9 mouse cellular contexts compared by ENCODE assay signal in the genomic region with DNA sequence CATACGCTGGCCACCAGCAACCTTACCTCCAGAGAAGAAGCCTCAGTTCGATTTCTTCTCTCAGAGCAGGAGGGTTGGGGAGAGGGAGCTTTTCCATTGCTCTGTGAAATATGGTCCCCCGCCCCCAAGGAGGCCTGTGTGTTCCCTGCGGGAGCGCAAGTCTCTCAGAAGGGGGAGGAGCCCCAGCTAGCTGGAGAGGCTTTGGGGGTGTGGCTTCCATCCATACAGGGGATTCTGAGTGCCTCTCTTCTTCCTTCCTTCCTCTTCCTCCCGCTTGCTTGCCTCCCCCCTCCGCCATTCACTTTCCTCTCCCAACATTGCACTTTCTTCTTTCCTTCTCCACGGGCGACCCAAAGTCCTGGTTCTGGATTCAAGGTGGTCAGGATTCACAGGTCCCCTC.
A peak's percentile ranks its signal among the peaks of the same experiment; 100 is the strongest.
DNase-seq lines count a peak whose midpoint lies in the region; ATAC-seq and TF ChIP-seq lines count a peak whose summit lies in the region.
"Had no signal": no experiment of that assay in that cellular context is flagged by ENCODE, and none has a peak within 500 bp of the region (broad histone marks: within the 10 kb centered on the region; RNA-seq: fewer than 3 reads in every experiment).

No protein-coding gene starts in this region.

- intact Hi-C loops in heart, postnatal 36 days (cut with DNase I), result loop anchor here (10.0 kb wide), 1 partner anchor 481 kb away; the partner anchor contains the start of gene Ctdsp1

- no peak overlapping the region for H3K9ac ChIP-seq in liver, embryonic 11.5 days (ENCODE audit: low read depth, low read length)
- no peak overlapping the region for H3K9ac ChIP-seq in embryonic facial prominence, embryonic 11.5 days (replicated peaks; ENCODE audit: low read length)
- H3K9ac ChIP-seq in lung, postnatal 0 days (replicated peaks; ENCODE audit: low read depth), result no peak overlapping the region

- 24% methylated on average over 9 of the region's 9 CpGs for WGBS in liver, embryonic 11.5 days
- 35% methylated on average over 8 of the region's 9 CpGs for WGBS in embryonic facial prominence, embryonic 11.5 days
- WGBS in lung, postnatal 0 days, result 23% methylated on average over 6 of the region's 9 CpGs

- H3K4me1 ChIP-seq in liver, embryonic 11.5 days (replicated peaks; ENCODE audit: control insufficient read depth, insufficient read depth, low read length), result no peaks in the 10 kb centered on the region
- no peaks in the 10 kb centered on the region for H3K4me1 ChIP-seq in embryonic facial prominence, embryonic 11.5 days (ENCODE audit: control insufficient read depth, insufficient read depth, low read length)
- no peaks in the 10 kb centered on the region for H3K4me1 ChIP-seq in lung, postnatal 0 days (ENCODE audit: insufficient read depth, low read depth, low read length)

- H3K4me3 ChIP-seq in liver, embryonic 11.5 days (ENCODE audit: low read depth, low read length), result no peak overlapping the region
- H3K4me3 ChIP-seq in embryonic facial prominence, embryonic 11.5 days (ENCODE audit: low read depth, low read length), result no peak overlapping the region
- no peak overlapping the region for H3K4me3 ChIP-seq in lung, postnatal 0 days (ENCODE audit: low read depth, low read length)

- DNase-seq in liver, result peak; percentile 34
- DNase-seq in liver, embryonic 11.5 days (ENCODE audit: low spot score), result no peak
- peak; percentile 41 for DNase-seq in embryonic facial prominence, embryonic 11.5 days (ENCODE audit: low spot score)
- DNase-seq in heart, postnatal 36 days, result peak; percentile 17 to 32
- DNase-seq in lung, postnatal 0 days (ENCODE audit: low spot score), result no peak
- DNase-seq in spleen, adult 12 weeks (ENCODE audit: low spot score), result no peak
- no peak for DNase-seq in ovary, postnatal 14 days (ENCODE audit: low spot score)
- DNase-seq in ovary, postnatal 10 days (ENCODE audit: low spot score), result no peak

- no peaks in the 10 kb centered on the region for H3K27me3 ChIP-seq in liver, embryonic 11.5 days (replicated peaks; ENCODE audit: control insufficient read depth, insufficient read depth, low read length)
- no peaks in the 10 kb centered on the region for H3K27me3 ChIP-seq in embryonic facial prominence, embryonic 11.5 days (ENCODE audit: control insufficient read depth, insufficient read depth, low read length)
- no peaks in the 10 kb centered on the region for H3K27me3 ChIP-seq in lung, postnatal 0 days (replicated peaks; ENCODE audit: insufficient read depth, low read length)
- H3K27me3 ChIP-seq: Patski had no signal

- no peak overlapping the region for H3K4me2 ChIP-seq in liver, embryonic 11.5 days
- no peak overlapping the region for H3K4me2 ChIP-seq in embryonic facial prominence, embryonic 11.5 days (ENCODE audit: low read depth, low read length)
- H3K4me2 ChIP-seq in lung, postnatal 0 days (replicated peaks; ENCODE audit: low read depth, low read length), result no peak overlapping the region

- ATAC-seq in liver, embryonic 11.5 days (replicated peaks; ENCODE audit: low FRiP score), result no peak
- no peak for ATAC-seq in embryonic facial prominence, embryonic 11.5 days (replicated peaks; ENCODE audit: insufficient number of reproducible peaks, low FRiP score, low TSS enrichment, low read depth)
- ATAC-seq in lung, postnatal 0 days, result peak; percentile 21; the same call in 1 of the 2 replicates
- ATAC-seq: Patski had no signal

- H3K9me3 ChIP-seq in liver, embryonic 11.5 days (ENCODE audit: control insufficient read depth, low read length), result no peaks in the 10 kb centered on the region
- no peaks in the 10 kb centered on the region for H3K9me3 ChIP-seq in embryonic facial prominence, embryonic 11.5 days (replicated peaks; ENCODE audit: control insufficient read depth, low read length)
- no peaks in the 10 kb centered on the region for H3K9me3 ChIP-seq in lung, postnatal 0 days (ENCODE audit: low read length)

- no peak for TF ChIP-seq EP300 in lung, postnatal 0 days (IDR thresholded peaks at IDR 0.05)

- peaks cover 5% of the 10 kb centered on the region; the same call in 1 of the 2 replicates for H3K36me3 ChIP-seq in liver, embryonic 11.5 days (ENCODE audit: control insufficient read depth, insufficient read depth, low read length)
- no peaks in the 10 kb centered on the region for H3K36me3 ChIP-seq in embryonic facial prominence, embryonic 11.5 days (replicated peaks; ENCODE audit: control insufficient read depth, insufficient read depth, low read depth, low read length)
- H3K36me3 ChIP-seq in lung, postnatal 0 days (ENCODE audit: insufficient read depth, low read length), result peaks cover 57% of the 10 kb centered on the region

- H3K27ac ChIP-seq in liver, embryonic 11.5 days (ENCODE audit: low read depth, low read length), result no peak overlapping the region
- H3K27ac ChIP-seq in embryonic facial prominence, embryonic 11.5 days (replicated peaks; ENCODE audit: low read depth, low read length), result no peak overlapping the region
- H3K27ac ChIP-seq in lung, postnatal 0 days (ENCODE audit: low read length), result peak overlapping the region; percentile 21; the same call in 1 of the 2 replicates

- no peak for TF ChIP-seq CTCF in lung, postnatal 0 days (IDR thresholded peaks at IDR 0.05)

Comparison
In these comparisons a context has a peak if more than half of its experiments do, and no peak if none do; other contexts are left out.
1. DNase-seq: peak in liver (single experiment), embryonic facial prominence, embryonic 11.5 days (single experiment) and heart, postnatal 36 days (2 of 2); none in liver, embryonic 11.5 days (single experiment), lung, postnatal 0 days (single experiment), spleen, adult 12 weeks (single experiment), ovary, postnatal 14 days (single experiment) and ovary, postnatal 10 days (single experiment).